Mouse (Mus musculus): Measurements from ENCODE around the gene Spata7. TPM values are rescaled to one million over a fixed set of nuclear protein-coding genes. Genes with fewer than 3 reads are reported as not detected.

The Spata7 gene
- total RNA-seq, 1 experiment from 2014 or later: 2.2 TPM

DNA sequence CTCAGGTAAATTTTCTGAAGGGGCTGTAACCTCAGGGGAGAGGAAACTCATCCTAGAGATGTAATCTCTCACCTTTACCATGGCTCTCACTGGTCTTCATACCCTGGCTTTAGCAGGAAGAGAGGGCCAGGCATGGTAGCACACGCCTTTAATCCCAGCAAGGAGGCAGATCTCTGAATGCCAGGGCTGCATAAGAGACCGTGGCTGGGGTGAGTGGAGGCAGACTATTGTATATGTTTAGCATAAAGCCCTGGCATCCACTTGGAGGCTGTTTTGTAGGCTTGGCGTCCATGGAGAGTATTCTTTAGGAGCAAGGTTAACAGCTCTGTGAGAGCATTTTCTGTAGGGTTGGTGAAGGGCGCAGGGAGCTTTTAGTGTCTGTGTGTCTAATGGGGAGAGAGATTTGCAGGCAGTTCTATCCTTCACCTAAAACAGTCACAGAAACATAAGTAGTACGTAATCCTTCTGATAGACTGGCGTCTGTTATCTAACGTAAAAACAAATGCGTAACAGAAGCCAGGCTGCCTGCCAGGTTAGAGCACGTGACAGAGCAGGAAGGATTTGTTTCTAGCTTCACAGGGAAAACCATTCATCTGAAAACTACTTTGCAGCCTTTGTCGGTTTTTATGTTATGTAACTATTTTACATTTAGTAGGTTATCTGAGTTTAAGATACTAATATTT, 40.3 kb downstream of the Spata7 start:
- no peak for ATAC-seq (ENCODE audit: extremely low read depth, insufficient number of reproducible peaks, low FRiP score, poor library complexity, severe bottlenecking)

DNA sequence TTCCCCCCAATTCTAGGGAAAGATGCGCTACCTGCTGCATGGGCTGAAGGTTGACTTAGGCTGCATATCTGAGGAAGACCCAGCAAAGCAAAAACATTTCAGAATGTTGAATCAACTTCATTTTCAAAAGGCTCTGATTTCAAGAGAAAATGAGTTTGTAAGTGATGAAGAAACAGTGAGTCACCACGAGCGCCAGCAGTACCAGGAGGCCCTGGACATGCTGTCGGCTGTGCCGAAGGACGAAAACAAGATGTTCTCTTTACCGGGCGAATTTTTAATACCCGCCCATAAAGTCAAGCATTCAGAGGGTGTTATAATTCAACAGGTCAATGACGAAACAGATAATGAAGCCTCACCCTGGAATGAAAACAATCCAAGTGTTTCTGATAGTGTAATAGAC, 41.1 kb downstream of the Spata7 start:
- ATAC-seq (ENCODE audit: extremely low read depth, insufficient number of reproducible peaks, low FRiP score, poor library complexity, severe bottlenecking): no peak

DNA sequence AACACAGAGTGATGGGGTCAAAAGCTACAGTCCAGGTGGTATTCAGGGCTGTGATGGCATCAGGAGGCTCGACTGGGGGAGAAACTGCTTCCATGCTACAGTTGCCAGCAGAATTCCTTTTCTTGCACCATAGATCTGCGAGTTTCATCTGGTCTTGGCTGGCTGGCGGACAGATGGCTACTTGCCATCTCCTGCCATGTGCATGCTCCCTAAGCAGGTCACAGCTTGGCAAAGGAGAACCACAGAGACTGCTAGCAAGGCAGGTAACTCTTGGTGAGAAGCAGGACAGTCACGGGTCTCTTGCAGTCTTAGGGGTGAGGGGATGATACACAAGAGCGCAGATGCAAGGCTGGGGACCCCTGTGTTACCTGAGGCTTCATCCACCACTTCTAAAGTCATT, 41.9 kb downstream of the Spata7 start:
- no peak for ATAC-seq (ENCODE audit: extremely low read depth, insufficient number of reproducible peaks, low FRiP score, poor library complexity, severe bottlenecking)

DNA sequence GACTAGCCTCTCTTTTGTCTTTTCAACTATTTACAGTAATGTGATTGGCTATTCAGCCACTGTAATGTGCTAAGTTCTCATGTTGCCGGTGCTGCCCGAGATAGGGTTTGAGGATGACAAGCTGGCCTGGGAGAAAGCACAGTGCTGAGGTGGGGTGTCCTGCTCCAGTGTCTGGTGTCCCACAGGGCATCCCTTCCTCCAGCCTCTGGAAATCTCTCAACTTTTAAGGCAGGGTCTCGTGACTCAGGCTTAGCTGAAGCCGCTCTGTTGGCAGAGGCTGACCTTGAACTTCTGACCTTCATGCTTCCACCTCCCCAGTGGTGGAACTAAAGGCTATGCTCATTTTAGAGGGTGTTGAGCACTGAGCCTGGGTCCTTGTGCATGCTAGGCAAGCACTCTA, 42.5 kb downstream of the Spata7 start:
- no peak for ATAC-seq (ENCODE audit: extremely low read depth, insufficient number of reproducible peaks, low FRiP score, poor library complexity, severe bottlenecking)

DNA sequence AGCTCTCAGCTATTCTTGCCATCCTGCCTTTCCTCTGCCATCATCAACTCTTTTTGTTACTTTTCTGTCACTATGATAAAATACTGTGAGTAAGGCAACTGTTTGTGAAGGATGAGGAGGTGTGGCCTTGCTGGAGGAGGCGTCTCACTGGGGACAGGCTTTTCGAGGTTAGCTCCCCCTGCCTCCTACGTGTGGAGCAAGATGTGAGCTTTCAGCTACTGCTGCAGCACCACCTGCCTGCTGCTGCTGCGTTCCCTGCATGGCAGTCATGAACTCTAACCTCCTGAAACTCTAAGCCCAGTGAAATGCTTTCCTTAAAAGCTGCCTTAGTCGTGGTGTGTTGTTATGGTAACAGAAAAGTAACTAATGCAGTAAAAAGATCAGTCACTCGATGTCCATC, 45.9 kb downstream of the Spata7 start:
- no peak for ATAC-seq (ENCODE audit: extremely low read depth, insufficient number of reproducible peaks, low FRiP score, poor library complexity, severe bottlenecking)

DNA sequence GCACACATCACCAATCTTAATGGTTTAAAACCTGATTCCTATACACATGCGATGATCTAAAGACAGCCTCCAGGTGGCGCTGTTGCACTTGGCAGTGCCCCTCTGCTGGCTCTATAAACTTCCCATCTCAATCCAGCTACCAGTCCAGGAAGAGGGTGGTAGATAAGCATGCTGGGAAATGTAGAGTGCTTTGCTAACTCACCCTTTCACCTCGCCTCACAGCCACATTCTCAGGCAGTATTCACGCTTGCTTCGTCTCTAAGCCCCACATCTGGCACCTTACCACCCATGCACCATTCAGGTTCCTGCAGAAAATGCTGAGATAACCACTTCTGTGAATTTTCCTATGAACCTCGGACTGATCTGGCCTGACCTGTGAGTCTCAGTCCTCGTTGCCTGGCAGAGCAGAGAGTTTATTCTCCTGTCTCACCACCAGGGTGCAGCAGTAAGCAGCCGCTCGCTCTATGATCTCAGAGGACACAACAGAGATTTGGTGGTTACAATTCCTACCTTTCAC, 46.7 kb downstream of the Spata7 start:
- peak; percentile 81 for ATAC-seq (ENCODE audit: extremely low read depth, insufficient number of reproducible peaks, low FRiP score, poor library complexity, severe bottlenecking)

DNA sequence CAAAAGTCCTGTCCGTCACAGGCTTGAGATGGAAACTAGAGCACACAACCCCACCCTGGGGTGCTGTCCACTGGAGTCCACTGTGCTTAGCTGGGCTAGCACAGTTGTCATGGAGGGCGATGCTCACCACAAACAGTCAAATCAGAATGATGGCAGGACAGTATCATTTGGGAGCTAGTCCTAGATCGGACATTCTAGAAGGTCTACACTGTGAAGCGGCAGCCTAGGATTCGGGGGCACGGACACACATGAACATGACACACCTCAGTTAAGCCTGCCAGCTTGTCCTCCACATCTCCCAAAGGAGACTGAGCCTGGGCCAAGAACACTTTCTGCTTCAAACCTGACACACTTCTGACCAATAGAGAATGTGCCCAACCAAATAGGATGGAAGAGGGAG, 48.9 kb downstream of the Spata7 start:
- no peak for ATAC-seq (ENCODE audit: extremely low read depth, insufficient number of reproducible peaks, low FRiP score, poor library complexity, severe bottlenecking)

DNA sequence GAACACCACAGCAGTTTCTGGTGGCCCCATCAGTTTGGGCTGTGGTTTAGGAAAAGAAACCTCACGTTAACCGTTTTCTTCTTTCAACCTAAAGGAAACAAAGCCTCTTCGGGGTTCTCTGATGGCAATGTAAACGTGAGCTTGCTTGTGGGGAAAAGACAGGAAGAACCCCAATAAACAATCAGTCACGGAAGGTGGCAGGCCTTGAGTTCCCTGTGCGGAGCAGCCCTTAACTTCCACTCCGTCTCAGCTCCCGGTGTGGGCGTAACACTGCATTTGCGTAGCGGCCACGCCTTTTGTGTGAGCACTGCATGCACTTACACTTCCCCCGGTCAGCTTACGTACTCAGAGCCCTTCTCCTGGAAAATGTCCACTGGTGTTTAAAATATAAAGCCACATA, 49.4 kb downstream of the Spata7 start:
- ATAC-seq (ENCODE audit: extremely low read depth, insufficient number of reproducible peaks, low FRiP score, poor library complexity, severe bottlenecking): peak; percentile 27; the same call in 1 of the 2 replicates

DNA sequence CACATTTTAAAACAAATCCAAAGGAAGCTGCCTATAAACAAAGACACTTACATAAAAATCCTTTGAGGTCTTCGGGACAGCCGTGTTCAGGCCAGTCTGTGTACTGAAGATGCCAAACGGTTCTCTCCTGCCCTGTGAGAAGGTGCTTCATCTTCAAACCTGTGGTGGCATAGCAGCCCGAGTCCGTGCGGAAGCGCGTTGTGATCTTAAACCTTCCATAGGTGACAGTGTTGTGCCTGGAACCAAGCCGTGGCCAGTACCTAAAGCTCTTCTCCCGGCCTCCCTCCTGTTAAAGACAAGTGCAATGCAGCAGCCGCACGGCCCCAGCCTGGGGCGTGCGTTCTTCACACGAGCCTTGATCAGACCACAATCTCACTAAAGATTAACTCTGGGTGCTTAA, 51.9 kb downstream of the Spata7 start:
- ATAC-seq (ENCODE audit: extremely low read depth, insufficient number of reproducible peaks, low FRiP score, poor library complexity, severe bottlenecking): no peak

DNA sequence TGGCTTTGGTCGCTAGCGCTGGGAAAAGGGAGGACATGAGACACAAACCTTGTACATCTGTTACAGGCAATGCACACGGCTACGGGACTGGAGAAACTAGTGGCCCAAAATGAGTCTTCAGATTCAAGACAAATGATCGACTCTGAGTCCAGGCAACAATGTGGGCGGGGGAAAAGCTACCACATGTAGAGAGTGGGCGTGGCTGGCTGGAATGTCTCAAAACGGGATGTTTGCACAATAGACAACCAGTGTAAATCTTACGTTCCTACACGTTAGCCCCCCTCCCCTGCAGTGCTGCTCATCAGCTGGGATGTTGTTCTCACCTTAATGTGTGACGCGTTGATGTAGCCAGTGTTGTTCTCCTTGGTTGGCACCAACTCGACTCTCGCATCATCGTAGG, 54.2 kb downstream of the Spata7 start:
- no peak for ATAC-seq (ENCODE audit: extremely low read depth, insufficient number of reproducible peaks, low FRiP score, poor library complexity, severe bottlenecking)

DNA sequence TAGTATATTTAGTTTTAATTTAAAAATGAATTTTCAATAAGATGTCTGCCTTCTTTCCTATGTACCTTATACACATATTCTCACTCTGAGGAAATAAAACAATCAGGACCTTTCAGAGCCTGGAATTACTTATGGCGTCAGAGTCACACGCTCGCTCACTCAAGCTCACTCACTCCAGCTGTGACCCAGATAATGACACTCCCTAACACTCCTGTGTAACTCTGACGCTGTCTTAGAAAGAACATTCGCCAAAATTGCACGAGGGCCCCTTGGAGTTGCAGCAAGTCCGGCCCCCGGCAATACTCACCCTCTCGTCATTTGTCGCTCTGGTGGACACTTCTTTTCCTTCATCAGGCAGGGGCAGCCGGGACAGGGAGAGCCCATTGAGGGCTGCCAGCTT, 55.2 kb downstream of the Spata7 start:
- no peak for ATAC-seq (ENCODE audit: extremely low read depth, insufficient number of reproducible peaks, low FRiP score, poor library complexity, severe bottlenecking)

DNA sequence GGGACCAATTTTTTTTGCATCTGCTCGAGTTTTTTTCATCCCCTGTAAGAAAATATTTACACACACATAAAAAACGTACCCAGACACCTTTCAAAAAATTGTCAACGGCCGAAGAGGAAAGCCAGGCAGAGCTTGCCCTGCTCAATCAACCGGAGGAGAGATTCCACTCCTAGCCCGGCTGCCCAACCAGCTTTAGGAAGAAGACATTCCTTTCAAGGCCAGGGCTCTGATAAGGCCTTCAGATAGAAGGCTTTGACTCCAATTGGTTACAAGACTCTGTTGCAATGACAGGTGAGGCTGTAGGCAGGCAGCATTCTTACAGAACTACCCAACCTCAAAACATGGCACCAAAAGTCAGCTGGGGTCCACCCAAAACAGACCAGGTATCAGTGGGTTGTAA, 55.6 kb downstream of the Spata7 start:
- no peak for ATAC-seq (ENCODE audit: extremely low read depth, insufficient number of reproducible peaks, low FRiP score, poor library complexity, severe bottlenecking)

DNA sequence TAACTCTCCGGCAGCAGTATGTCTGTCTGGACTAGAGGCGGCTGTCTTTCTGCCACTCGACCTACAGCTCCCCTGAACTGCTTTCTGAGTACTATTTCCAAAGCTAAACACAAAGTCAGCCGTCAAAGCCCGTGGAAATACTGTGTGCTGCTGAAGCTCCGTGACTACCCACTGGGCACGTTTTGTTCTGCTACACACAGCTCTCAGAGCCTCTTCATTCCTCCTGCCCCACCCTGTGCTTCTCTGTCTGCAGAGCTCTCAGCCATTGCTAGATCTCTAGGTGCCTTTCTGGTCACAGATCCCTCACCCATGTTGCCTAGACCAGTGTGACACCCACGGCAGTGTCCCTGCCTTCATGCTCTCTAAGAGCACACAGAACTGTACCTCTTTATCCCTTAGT, 62.3 kb downstream of the Spata7 start:
- ATAC-seq (ENCODE audit: extremely low read depth, insufficient number of reproducible peaks, low FRiP score, poor library complexity, severe bottlenecking): no peak

DNA sequence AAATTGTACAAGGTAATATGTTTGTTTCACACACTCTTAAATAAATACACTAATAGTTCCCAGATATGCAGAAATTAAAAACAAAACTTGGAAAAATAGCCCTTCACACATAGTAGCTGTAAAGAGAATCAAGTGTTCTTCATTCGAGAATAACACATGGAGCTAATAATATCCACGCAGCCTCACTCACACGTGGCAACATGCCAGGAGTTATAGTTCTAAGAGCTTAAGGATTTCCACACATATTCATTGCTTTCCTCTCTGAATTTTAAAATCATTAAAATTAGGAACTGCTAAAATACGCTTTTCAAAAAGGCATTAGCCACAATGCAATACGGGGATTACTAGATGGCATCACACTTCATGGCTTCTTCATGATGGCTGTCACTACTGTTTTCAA, 69.2 kb downstream of the Spata7 start:
- no peak for ATAC-seq (ENCODE audit: extremely low read depth, insufficient number of reproducible peaks, low FRiP score, poor library complexity, severe bottlenecking)

DNA sequence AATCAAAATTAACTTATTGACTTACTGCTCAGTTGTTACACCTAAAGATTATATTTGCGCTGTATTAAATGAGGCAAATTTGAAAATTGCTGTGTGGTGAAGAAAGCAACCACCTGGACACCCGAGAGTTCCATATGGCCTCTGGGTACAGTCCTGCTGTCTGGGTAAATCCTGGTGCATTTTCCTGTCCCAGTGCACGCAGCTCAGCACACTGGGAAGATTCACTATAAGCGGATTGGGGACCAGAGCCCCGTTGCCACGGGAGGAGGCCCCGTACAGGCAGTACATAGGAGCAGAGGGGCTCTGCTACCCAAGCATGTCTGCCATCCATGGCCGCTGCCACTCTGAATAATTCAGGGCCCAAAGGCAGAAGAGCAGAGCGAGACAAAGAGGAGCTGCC, 73.6 kb downstream of the Spata7 start:
- ATAC-seq (ENCODE audit: extremely low read depth, insufficient number of reproducible peaks, low FRiP score, poor library complexity, severe bottlenecking): no peak

DNA sequence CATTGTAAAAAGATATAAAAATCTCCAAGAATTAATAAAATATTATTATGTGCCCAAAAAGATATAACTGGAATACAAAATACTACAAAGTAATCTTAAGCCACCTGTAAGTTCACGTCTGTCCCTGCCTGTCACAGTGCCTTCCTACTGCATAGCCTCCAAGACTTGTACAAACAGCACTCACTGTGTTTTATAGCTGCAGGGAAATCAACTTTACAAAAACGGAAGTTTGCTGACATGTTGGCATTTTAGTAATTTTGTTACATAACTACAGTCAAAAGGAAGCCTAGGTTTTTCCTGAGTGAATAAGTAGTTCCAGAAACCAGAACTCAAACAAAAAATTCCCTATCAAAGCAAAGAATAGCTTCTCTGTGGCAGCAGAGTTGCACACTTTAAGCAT, 75.6 kb downstream of the Spata7 start:
- ATAC-seq (ENCODE audit: extremely low read depth, insufficient number of reproducible peaks, low FRiP score, poor library complexity, severe bottlenecking): no peak

DNA sequence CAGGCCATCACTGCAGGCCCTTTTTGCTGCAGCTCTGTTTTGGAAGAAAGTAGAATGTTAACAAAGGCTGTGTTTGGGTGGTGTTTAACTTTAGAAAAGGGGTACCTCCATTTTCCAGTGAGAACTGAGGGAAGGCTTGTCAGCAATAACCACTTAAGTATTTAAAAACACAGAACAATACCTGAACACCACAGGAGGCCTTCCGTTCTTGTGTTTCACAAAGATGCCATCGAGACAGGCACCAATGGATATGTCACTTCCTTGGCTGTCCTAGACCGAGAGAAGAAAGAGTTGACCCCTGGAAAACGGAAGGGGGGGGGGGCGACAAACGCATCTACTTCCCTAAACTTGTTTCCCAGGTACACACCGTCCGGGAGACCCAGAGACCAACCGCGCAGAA, 76.0 kb downstream of the Spata7 start:
- ATAC-seq (ENCODE audit: extremely low read depth, insufficient number of reproducible peaks, low FRiP score, poor library complexity, severe bottlenecking): no peak

DNA sequence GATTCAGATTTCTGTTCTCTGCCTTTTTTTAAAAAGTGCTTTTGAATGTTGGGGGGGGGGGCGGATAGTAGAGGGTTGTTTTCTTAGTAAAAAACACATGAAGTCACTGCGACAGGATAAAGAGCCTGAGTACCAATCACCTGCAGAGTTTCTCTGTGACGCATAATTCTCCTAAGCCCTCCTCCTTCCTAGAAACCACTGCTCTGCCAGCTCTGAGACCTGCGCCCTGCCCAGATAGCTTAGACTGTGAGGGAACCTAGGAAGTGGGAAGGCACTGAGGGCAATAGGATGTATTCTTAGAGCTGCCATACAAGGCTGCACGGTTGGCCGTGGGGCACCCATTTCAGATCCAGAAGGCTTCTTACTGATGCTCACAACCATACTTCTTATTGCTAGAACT, 84.9 kb downstream of the Spata7 start:
- ATAC-seq (ENCODE audit: extremely low read depth, insufficient number of reproducible peaks, low FRiP score, poor library complexity, severe bottlenecking): no peak

DNA sequence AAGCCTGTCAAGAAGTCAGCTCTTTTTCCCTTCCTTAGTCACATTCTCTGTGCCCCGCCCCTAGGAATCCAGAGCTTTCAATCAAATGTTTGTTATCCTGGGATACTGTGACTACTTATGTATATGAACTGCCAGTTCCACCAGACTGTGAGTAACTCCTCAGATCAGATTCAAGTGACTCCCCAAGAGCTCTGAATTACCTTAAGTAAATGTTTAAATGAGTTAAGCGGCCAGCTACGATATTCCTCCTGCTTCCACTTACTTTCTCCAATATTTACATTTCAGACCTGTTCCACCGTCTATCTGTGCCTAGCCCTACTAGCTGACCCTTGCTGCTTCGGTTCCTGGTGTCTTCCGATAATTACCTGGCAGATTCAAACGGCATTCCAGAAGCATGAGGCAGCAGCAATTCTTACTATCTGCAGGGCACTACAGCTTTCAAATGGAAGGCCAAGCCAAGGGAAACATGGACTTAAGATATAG, 85.7 kb downstream of the Spata7 start:
- no peak for ATAC-seq (ENCODE audit: extremely low read depth, insufficient number of reproducible peaks, low FRiP score, poor library complexity, severe bottlenecking)

DNA sequence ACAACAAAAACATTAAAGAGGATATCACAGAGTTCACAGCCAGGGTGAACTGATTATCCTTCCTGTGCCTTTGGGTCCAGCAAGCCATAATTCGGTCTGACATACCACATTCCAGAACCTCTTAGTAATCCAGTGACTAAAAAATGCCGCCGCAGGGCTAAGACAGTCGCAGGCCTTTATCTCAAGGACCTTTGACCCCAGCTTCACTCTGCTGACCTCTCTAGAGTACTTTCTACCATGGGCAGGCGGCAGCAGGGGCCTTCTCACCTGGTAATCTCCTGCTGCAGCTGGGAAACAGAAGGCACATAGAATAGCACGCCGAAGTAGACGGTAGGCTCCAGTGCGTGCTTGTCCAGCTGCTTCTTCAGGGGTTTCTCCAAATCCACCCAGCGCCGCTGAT, 86.8 kb downstream of the Spata7 start:
- no peak for ATAC-seq (ENCODE audit: extremely low read depth, insufficient number of reproducible peaks, low FRiP score, poor library complexity, severe bottlenecking)

DNA sequence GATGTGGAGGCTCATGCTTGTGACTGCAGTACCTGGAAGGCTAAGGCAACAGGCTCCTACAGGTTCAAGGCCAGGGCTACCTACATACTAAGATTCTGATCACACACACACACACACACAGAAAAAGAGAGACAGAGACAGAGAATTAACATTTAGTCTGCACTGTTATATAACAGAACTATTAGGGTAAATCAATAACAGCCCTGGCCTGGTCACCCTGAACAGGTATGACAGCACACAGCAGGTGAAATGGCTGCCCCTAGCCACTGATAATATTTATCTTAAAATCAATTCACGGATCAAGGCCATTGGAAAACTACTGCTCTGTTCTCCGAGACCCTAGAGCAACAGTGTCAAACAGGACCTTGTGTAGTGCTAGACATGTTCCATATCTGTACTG, 88.2 kb downstream of the Spata7 start:
- ATAC-seq (ENCODE audit: extremely low read depth, insufficient number of reproducible peaks, low FRiP score, poor library complexity, severe bottlenecking): no peak

Measured in neutrophil, adult 5-6 weeks (primary cell).